Mouse (Mus musculus): ENCODE results near the gene Lman2. TPM values are rescaled to one million over a fixed set of nuclear protein-coding genes. Genes with fewer than 3 reads are reported as not detected.

The Lman2 gene
- total RNA-seq, 2 experiments from 2014 or later, result 47.5 to 51.0 TPM

Other genes starting within 250 kb of the Lman2 start
- gene Gm17617, start 229.2 kb downstream of the Lman2 start, total RNA-seq (2021), result not detected
- under 1 TPM; 0.11 to 0.25 TPM for gene Fgfr4, start 210.1 kb downstream of the Lman2 start, total RNA-seq (2021)
- 100 to 1,000 TPM; 135 to 140 TPM for gene Nsd1, start 153.0 kb downstream of the Lman2 start, total RNA-seq (2021)
- gene Prelid1, start 42.3 kb downstream of the Lman2 start, total RNA-seq (2021), result 100 to 1,000 TPM; 161 to 168 TPM
- 10 to 100 TPM; 73.7 to 74.0 TPM for gene Rab24, start 40.8 kb downstream of the Lman2 start, total RNA-seq (2021)
- 1 to 10 TPM; 1.2 to 1.6 TPM for gene Mxd3, start 33.0 kb downstream of the Lman2 start, total RNA-seq (2021)
- gene Rgs14, start 6.9 kb upstream of the Lman2 start, total RNA-seq (2021), result 10 to 100 TPM; 33.3 to 35.4 TPM
- gene Slc34a1, start 35.4 kb upstream of the Lman2 start, total RNA-seq (2021), result under 1 TPM in 1 of 2 experiments, not detected in 1; 0.72 TPM
- gene Pfn3, start 52.4 kb upstream of the Lman2 start, total RNA-seq (2021), result under 1 TPM in 1 of 2 experiments, not detected in 1; 0.70 TPM
- gene F12, start 64.0 kb upstream of the Lman2 start, total RNA-seq (2021), result under 1 TPM in 1 of 2 experiments, not detected in 1; 0.30 TPM
- 10 to 100 TPM; 67.5 to 67.8 TPM for gene Grk6, start 82.3 kb upstream of the Lman2 start, total RNA-seq (2021)
- gene Prr7, start 101.5 kb upstream of the Lman2 start, total RNA-seq (2021), result 100 to 1,000 TPM in 1 of 2 experiments, 10 to 100 TPM in 1; 98.9 to 104 TPM
- 100 to 1,000 TPM; 326 to 327 TPM for gene Dbn1, start 125.3 kb upstream of the Lman2 start, total RNA-seq (2021)
- gene Pdlim7, start 150.9 kb upstream of the Lman2 start, total RNA-seq (2021), result 10 to 100 TPM; 66.0 to 79.4 TPM
- gene Dok3, start 166.5 kb upstream of the Lman2 start, total RNA-seq (2021), result 1 to 10 TPM; 6.2 to 7.9 TPM
- gene Ddx41, start 173.9 kb upstream of the Lman2 start, total RNA-seq (2021), result 10 to 100 TPM; 47.5 to 50.9 TPM
- 10 to 100 TPM; 62.8 to 71.1 TPM for gene Fam193b, start 208.3 kb upstream of the Lman2 start, total RNA-seq (2021)
- gene Tmed9, start 210.9 kb upstream of the Lman2 start, total RNA-seq (2021), result 100 to 1,000 TPM; 117 to 123 TPM
- 10 to 100 TPM; 22.6 to 23.3 TPM for gene B4galt7, start 237.1 kb upstream of the Lman2 start, total RNA-seq (2021)

All from left cerebral cortex, postnatal 14 days (tissue).